Mouse (Mus musculus): ENCODE measurements around the gene Vps25. TPM values are rescaled to one million over a fixed set of nuclear protein-coding genes. Genes with fewer than 3 reads are reported as not detected.

The Vps25 gene
- polyA plus RNA-seq, 1 experiment from 2014 or later = 143 TPM

DNA sequence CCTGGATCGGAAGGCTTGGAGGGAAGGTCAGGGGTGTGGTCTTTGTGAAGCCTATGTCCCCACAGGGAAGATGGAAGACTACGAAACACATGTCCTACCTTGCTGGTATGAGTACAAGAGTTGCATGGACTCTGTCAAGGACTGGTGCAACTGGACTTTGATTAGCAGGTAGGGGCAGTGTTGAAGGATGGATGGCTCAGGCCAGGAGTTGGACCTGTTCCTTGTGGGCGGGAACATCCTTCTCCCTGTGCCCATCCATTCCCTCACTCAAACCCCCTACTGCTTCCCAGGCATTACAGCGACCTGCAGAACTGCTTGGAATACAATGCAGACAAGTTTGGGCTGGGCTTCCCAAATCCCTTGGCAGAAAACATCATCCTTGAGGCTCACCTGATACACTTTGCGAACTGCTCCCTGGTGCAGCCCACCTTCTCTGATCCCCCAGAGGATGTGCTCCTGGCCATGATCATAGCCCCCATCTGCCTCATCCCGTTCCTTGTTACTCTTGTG lies 5.9 kb upstream of the Vps25 start:
- Histone ChIP-seq H3K4me3 (peak overlapping the region; percentile 83), H3K4me1 (peaks cover 30% of the 10 kb centered on the region), H3K36me3 (no peaks in the 10 kb centered on the region), H3K27ac (replicated peaks) (peak overlapping the region; percentile 91; the same call in 1 of the 2 replicates), H3K9me3 (replicated peaks) (no peaks in the 10 kb centered on the region), H3K27me3 (ENCODE audit: low read depth, poor library complexity, severe bottlenecking) (peaks cover 43% of the 10 kb centered on the region)
- 75% methylated on average over 6 of the region's 6 CpGs for WGBS
- DNase-seq (ENCODE audit: low spot score) = no peak

DNA sequence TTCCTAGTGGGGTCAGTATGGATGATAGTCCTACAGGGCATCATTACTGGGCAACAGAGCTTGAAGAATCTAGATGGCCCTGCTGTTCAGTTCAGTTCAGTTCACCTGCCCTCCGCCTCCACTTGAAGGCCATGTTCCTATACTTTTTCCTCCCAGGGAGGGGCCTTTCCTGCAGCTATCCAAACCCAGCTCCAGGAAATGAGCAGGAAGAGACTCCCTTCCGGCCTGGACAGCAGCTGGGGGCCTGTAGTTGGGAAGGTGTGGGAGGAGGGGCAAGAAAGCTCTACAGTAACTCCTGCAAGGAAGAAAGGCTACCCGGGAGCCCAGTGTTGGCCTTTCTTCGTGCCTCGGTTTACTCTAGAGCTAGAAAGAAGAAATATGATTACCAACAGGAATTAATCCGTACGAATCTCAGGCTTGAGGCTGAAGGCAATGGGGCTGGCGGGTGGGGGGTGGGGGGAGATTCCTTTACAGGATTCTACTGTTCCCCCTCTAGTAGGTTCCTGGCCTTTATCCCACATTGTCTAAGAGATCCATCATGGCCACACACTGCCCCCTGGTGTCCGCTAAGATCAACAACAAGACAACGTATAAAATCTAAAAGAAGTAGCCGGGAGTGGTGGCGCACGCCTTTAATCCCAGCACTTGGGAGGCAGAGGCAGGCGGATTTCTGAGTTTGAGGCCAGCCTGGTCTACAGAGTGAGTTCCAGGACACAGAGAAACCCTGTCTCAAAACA lies 5.1 kb upstream of the Vps25 start:
- peaks cover 43% of the 10 kb centered on the region for H3K27me3 ChIP-seq (ENCODE audit: low read depth, poor library complexity, severe bottlenecking)
- peaks cover 37% of the 10 kb centered on the region for H3K4me1 ChIP-seq
- WGBS = 41% methylated on average over 14 of the region's 14 CpGs
- no peak overlapping the region for H3K27ac ChIP-seq (replicated peaks)
- no peaks in the 10 kb centered on the region for H3K36me3 ChIP-seq
- peak; percentile 65 for DNase-seq (ENCODE audit: low spot score)
- no peak overlapping the region for H3K4me3 ChIP-seq
- no peaks in the 10 kb centered on the region for H3K9me3 ChIP-seq (replicated peaks)

DNA sequence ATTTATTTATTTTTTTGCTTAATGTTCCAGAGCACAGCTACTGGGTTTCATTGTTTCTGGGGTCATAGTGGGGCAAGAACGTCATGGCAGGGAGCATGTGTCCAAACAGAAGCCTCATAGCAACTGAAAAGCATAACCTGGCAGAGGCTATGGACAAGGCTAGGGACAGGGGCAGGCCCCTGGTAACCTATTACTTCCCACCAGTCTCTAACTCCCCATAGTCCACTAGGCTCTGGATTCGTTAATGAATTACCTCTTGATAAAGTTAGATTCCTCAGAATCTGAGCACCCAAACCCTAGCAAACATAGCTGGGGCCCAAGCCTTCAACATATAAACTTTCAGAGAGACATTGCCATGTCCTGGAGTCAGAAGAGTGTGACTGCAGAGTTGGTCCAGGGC lies 2.5 kb upstream of the Vps25 start:
- Histone ChIP-seq H3K4me1 (peaks cover 37% of the 10 kb centered on the region), H3K27ac (replicated peaks) (no peak overlapping the region), H3K36me3 (peaks cover 3% of the 10 kb centered on the region), H3K4me3 (no peak overlapping the region), H3K27me3 (ENCODE audit: low read depth, poor library complexity, severe bottlenecking) (peaks cover 21% of the 10 kb centered on the region), H3K9me3 (replicated peaks) (no peaks in the 10 kb centered on the region)
- no peak for DNase-seq (ENCODE audit: low spot score)
- WGBS = 80% methylated on average over 2 of the region's 2 CpGs

DNA sequence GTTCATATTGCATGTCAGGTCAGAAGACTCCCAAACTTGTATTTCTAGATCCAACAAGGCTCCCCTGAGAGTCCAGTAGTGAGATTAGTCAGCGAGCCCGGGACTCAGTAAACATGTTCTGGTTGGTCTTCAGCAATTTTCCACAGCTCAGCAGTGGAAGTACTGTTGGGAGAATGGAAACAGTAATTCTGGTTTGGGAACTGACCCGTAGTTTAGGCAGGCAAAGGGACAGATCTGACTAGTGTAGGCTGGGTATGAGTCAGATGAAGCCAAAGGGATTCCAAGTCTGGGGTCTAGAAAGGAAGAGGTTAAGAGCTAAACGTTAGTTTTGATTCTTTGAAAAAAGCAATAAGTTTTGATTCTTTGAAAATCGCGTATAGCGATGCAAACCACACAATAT lies 566 bp upstream of the Vps25 start:
- Histone ChIP-seq H3K4me1 (peaks cover 20% of the 10 kb centered on the region), H3K36me3 (peaks cover 19% of the 10 kb centered on the region), H3K4me3 (peak overlapping the region; percentile 97), H3K27me3 (ENCODE audit: low read depth, poor library complexity, severe bottlenecking) (peaks cover 5% of the 10 kb centered on the region), H3K9me3 (replicated peaks) (no peaks in the 10 kb centered on the region), H3K27ac (replicated peaks) (peak overlapping the region; percentile 95)
- no peak for DNase-seq (ENCODE audit: low spot score)
- 16% methylated on average over 7 of the region's 7 CpGs for WGBS

DNA sequence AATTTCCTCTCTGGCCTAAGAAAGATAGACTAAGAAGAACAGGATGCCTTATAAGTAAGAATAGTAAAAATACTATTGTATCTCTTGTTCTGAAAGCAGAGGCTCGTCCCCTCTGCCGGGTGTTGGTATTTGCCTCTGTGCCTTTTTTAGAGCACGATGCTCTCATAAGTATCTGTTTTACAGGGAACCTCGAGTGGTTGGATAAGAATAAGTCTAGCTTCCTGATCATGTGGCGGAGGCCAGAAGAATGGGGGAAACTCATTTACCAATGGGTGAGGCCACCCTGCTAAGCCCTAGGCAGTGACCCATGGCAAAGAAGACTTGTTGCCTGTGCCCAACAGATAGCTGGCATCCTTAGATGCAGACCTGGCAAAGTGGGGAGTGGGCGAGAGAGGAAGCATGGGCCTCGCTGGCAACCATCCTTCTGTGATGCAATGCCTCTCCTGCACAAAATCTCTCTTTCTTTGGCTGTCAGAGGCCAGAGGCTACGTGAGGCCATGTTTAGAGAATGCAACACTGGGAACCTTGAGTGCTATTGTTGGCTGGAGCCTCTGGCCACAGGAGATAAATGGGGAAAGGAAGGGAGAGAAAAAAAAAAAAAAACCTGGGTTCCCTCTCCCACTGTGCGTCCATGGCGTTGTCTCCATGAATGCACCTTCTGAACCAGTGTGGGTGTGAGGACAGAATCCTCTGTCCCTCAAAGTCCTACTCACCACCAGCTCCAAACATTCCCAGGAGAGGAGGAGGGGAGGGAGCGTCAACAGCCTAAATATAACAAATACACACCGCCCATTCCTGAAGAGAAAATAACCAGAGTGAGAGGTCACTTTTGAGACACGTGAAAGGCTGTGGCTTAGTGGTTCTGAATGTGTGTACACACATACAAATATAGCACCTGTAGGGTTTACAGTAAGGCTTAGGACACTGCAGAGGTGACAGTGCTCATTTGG lies 2.6 kb downstream of the Vps25 start:
- Histone ChIP-seq H3K9me3 (replicated peaks) (no peaks in the 10 kb centered on the region), H3K27ac (replicated peaks) (no peak overlapping the region), H3K4me3 (no peak overlapping the region), H3K36me3 (peaks cover 33% of the 10 kb centered on the region), H3K4me1 (peaks cover 42% of the 10 kb centered on the region), H3K27me3 (ENCODE audit: low read depth, poor library complexity, severe bottlenecking) (peaks cover 11% of the 10 kb centered on the region)
- no peak for DNase-seq (ENCODE audit: low spot score)
- 91% methylated on average over 13 of the region's 13 CpGs for WGBS

DNA sequence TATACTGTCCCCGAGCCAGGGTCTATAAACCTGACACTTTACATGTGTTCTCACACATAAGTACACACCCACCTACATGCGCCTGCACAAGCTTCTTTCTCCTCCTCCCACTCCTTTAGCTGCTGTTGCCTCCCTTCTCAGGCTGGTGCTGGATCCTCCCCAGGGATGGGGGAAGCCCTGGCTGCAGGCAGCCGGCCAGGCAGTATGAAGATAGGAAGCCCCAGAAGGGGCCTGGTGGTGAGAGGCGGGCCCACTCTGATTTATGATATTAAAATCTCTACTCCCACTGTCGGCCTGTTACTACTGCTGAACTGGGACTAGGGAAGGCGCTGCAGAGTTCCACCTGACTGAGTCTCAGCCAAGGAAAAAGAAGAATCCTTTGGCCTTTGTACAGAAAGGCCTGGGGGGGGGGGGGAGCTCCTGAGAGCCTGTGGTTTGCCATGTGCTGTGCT lies 5.8 kb downstream of the Vps25 start:
- Histone ChIP-seq H3K9me3 (replicated peaks) (no peaks in the 10 kb centered on the region), H3K27me3 (ENCODE audit: low read depth, poor library complexity, severe bottlenecking) (peaks cover 43% of the 10 kb centered on the region), H3K4me1 (peaks cover 59% of the 10 kb centered on the region), H3K4me3 (peak overlapping the region; percentile 69), H3K36me3 (peaks cover 33% of the 10 kb centered on the region), H3K27ac (replicated peaks) (peak overlapping the region; percentile 80)
- no peak for DNase-seq (ENCODE audit: low spot score)
- 43% methylated on average over 6 of the region's 6 CpGs for WGBS

DNA sequence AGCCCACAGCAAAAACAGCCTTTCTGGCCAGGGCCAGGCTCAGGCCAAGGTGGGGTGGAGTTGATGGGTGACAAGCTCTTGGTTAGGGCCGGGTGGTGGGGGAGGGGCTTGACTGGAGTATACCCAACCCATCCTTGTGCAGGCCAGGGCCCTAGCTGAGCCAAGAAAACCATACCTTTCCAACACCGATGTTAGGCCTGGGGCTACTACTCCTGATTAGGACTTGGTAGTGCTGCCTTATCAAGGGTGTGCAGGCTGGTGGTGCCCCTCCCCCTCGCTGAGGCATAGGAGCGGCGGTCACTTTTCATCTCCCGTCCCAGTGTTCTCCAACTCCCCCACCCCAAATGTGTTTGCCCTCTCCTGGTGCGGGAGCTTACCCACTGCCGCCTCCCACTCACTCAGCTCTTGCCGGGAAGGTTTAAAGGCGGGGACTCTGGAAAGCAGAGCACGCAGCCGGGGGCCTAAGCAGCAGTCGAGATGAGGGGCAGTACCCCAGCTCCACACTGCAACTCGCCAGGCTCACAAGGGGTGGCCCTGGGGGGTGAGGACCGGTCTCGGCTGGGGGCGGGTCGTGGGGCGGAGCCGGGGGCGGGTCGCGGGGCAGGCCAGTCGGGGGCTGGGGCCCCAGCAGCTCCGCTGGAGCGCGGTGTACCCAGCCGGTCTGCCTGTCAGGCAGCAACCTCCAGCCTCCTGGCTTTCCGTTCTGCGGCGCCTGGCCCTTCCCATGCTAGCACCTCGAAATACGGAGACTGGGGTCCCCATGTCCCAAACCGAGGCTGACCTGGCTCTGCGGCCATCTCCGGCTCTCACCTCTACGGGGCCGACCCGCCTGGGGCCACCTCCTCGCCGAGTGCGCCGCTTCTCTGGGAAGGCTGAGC lies 6.7 kb downstream of the Vps25 start, which contains the start of gene Wnk4:
Wnk4 (plus strand) TSS at position 620 of the 878 bp plus-strand sequence.
- Histone ChIP-seq H3K9me3 (replicated peaks) (no peaks in the 10 kb centered on the region), H3K4me1 (peaks cover 60% of the 10 kb centered on the region), H3K36me3 (peaks cover 33% of the 10 kb centered on the region), H3K4me3 (peak within 1 kb of the TSS; percentile 69), H3K27me3 (ENCODE audit: low read depth, poor library complexity, severe bottlenecking) (peaks cover 52% of the 10 kb centered on the region), H3K27ac (replicated peaks) (peak within 1 kb of the TSS; percentile 80)
- WGBS = under 1% methylated on average over 43 of the region's 43 CpGs
- DNase-seq (ENCODE audit: low spot score) = peak; percentile 76

DNA sequence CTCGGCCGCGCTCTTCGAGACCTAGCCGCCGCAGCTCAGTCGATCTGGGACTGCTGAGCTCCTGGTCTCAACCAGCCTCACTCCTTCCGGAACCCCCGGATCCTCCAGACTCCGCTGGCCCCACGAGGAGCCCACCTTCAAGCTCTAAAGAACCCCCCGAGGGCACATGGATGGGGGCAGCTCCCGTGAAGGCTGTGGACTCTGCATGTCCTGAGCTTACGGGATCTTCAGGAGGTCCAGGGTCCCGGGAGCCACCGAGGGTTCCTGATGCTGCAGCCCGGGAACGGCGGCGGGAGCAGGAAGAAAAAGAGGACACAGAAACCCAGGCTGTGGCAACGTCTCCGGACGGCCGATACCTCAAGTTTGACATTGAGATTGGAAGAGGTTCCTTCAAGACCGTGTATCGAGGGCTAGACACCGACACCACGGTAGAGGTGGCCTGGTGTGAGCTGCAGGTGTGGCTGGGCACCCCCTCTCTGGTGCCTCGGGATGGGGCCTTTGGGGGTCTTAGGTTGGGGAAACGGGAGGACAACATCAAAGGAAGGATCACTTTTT lies 7.4 kb downstream of the Vps25 start:
- H3K27me3 ChIP-seq (ENCODE audit: low read depth, poor library complexity, severe bottlenecking) = peaks cover 59% of the 10 kb centered on the region
- H3K4me3 ChIP-seq = peak overlapping the region; percentile 69
- no peaks in the 10 kb centered on the region for H3K9me3 ChIP-seq (replicated peaks)
- H3K27ac ChIP-seq (replicated peaks) = peak overlapping the region; percentile 80
- peaks cover 32% of the 10 kb centered on the region for H3K36me3 ChIP-seq
- 1% methylated on average over 30 of the region's 30 CpGs for WGBS
- DNase-seq (ENCODE audit: low spot score) = peak; percentile 52
- peaks cover 67% of the 10 kb centered on the region for H3K4me1 ChIP-seq

DNA sequence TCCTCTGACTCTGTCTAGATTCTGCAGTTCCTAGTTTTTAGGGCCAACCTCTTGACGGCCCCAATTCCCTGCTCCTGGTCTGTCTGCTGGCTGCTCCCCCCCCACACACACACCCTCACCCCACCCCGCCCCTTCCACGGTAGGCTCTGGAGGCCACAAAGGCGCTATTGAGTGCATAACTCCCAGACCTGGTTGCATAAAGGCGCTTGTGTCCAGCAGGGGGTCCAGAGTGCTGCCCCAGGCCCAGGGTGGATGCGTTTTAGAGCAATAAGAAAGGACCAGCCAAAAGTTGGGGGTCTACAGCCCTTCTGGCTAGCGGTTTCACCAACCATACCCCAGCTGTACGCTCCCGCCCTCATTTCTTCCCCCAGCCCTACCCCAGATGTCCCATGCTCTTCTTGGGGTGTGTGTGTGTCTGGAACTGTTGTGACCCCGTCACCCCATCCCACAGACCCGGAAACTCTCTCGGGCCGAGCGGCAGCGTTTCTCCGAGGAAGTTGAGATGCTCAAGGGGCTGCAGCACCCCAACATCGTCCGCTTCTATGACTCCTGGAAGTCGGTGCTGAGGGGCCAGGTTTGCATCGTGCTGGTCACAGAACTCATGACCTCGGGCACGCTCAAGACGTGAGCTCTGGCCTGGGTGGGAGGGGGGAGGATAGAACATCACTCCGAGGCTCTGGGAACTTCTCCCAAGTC lies 8.9 kb downstream of the Vps25 start:
- 0 out of 2 replicates have a peak overlapping the region, but pooled peaks have one; percentile 6 for H3K27ac ChIP-seq (replicated peaks)
- peaks cover 70% of the 10 kb centered on the region for H3K4me1 ChIP-seq
- 1% methylated on average over 24 of the region's 24 CpGs for WGBS
- DNase-seq (ENCODE audit: low spot score) = peak; percentile 36
- no peaks in the 10 kb centered on the region for H3K9me3 ChIP-seq (replicated peaks)
- H3K4me3 ChIP-seq = peak overlapping the region; percentile 69
- peaks cover 18% of the 10 kb centered on the region for H3K36me3 ChIP-seq
- H3K27me3 ChIP-seq (ENCODE audit: low read depth, poor library complexity, severe bottlenecking) = peaks cover 74% of the 10 kb centered on the region

DNA sequence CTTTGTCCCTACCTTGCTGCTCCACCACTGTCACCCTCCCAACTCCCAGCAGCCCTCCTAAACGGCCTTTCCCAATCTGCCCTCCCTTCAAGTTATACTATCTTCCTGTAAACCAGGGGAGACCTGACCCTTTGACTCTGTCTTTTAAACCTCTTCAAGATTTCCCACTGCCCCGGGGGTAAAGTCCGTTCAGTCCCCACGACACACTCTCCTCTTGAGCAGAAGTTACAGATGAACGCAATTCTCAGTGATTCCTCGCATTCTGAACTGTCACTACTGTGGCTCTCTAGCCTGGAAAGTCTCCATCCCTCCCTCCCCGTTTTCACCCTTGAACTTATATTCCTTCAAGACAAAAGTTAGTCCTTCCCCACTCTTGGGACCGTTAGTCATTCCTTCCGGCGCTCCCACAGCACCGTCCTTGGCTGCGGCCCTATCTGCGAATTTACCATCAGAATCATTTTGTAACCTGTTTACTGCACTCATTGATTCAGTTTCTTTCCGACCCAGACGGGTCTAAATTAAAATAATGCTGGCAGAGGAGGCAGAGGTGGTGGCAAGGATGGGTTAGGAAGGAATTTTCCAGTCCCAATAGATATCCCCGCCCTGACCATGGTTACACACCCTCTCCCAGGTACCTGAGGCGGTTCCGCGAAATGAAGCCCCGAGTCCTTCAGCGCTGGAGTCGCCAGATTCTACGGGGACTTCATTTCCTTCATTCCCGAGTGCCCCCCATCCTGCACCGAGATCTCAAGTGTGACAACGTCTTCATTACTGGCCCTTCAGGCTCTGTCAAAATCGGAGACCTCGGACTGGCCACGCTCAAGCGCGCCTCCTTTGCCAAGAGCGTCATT lies 9.9 kb downstream of the Vps25 start:
- peak overlapping the region; percentile 69 for H3K4me3 ChIP-seq
- no peak overlapping the region for H3K27ac ChIP-seq (replicated peaks)
- peaks cover 84% of the 10 kb centered on the region for H3K27me3 ChIP-seq (ENCODE audit: low read depth, poor library complexity, severe bottlenecking)
- peaks cover 9% of the 10 kb centered on the region for H3K36me3 ChIP-seq
- H3K4me1 ChIP-seq = peaks cover 70% of the 10 kb centered on the region
- no peaks in the 10 kb centered on the region for H3K9me3 ChIP-seq (replicated peaks)
- peak; percentile 29 for DNase-seq (ENCODE audit: low spot score)
- WGBS = 2% methylated on average over 32 of the region's 32 CpGs

DNA sequence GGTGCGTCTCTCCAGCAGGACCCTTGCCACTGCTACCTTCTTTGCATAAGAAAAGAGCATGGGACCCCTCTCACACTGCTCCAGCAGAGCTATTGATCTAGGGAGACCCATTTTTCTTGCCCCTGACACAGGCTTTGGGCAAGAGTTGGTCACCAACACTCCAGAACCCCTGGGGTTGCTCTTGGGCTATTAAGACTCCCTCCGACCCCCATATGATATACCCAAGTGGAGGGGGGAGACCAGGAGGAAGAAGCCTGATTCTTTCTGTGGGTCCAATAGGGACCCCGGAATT lies 10.4 kb downstream of the Vps25 start:
- peaks cover 5% of the 10 kb centered on the region for H3K36me3 ChIP-seq
- peak overlapping the region; percentile 69 for H3K4me3 ChIP-seq
- WGBS = 10% methylated on average over 3 of the region's 3 CpGs
- no peaks in the 10 kb centered on the region for H3K9me3 ChIP-seq (replicated peaks)
- DNase-seq (ENCODE audit: low spot score) = peak; percentile 34
- H3K27ac ChIP-seq (replicated peaks) = no peak overlapping the region
- peaks cover 70% of the 10 kb centered on the region for H3K4me1 ChIP-seq
- H3K27me3 ChIP-seq (ENCODE audit: low read depth, poor library complexity, severe bottlenecking) = peaks cover 88% of the 10 kb centered on the region
